Mouse (Mus musculus) midbrain, postnatal 0 days (tissue): ENCODE results near the gene Cgn. TPM values are rescaled to one million over a fixed set of nuclear protein-coding genes. Genes with fewer than 3 reads are reported as not detected.
"Not testable (repeated sequence)": the region's sequence is repeated elsewhere in the genome, so short reads cannot be mapped to it uniquely, and the experiment has no call there.

Experiments used
- ATAC-seq: fragments of 200-750 bp; cut with Nextera tagmentation; 2 replicates; pipeline ENCODE4 v1.8.0; 2017; ENCODE audit warnings: moderate number of reproducible peaks, mild to moderate bottlenecking, moderate TSS enrichment, moderate library complexity; ENCODE audit not compliant: low FRiP score
- DNase-seq: peaks from one replicate; pipeline ENCODE4 v3.0.0-alpha.2; 2015; ENCODE audit warnings: low spot score
- H3K27ac ChIP-seq: fragments of 300-500 bp; sonication (generic); 2 replicates; pipeline ENCODE4 v1.5.1; 2014; ENCODE audit warnings: low read depth, mild to moderate bottlenecking, low read length, mixed read lengths
- H3K27me3 ChIP-seq: fragments of 300-500 bp; sonication (generic); 2 replicates; pipeline ENCODE4 v1.6.1; 2014; ENCODE audit warnings: low read length, control low read depth, mixed read lengths; ENCODE audit not compliant: insufficient read depth
- H3K36me3 ChIP-seq: fragments of 300-500 bp; sonication (generic); 2 replicates; pipeline ENCODE4 v1.6.1; 2014; ENCODE audit warnings: low read length, control low read depth, mixed read lengths; ENCODE audit not compliant: insufficient read depth
- H3K4me1 ChIP-seq: fragments of 300-500 bp; sonication (generic); 2 replicates; pipeline ENCODE4 v1.6.1; 2014; ENCODE audit warnings: mild to moderate bottlenecking, control low read depth, antibody characterized with exemption, low read length, mixed read lengths; ENCODE audit not compliant: insufficient read depth
- H3K4me2 ChIP-seq: fragments of 300-500 bp; sonication (generic); 2 replicates; pipeline ENCODE4 v1.6.1; 2014; ENCODE audit warnings: low read depth, mild to moderate bottlenecking, low read length, mixed read lengths; ENCODE audit not compliant: poor library complexity, severe bottlenecking
- H3K4me3 ChIP-seq: fragments of 300-500 bp; sonication (generic); 2 replicates; pipeline ENCODE4 v1.5.1; 2014; ENCODE audit warnings: low read depth, mild to moderate bottlenecking, low read length, moderate library complexity
- H3K9ac ChIP-seq: fragments of 300-500 bp; sonication (generic); replicated peaks from 2 replicates; pipeline ENCODE4 v1.6.1; 2014; ENCODE audit warnings: mild to moderate bottlenecking, low read length, moderate library complexity, mixed read lengths; ENCODE audit not compliant: poor library complexity, severe bottlenecking
- H3K9me3 ChIP-seq: fragments of 300-500 bp; sonication (generic); 2 replicates; pipeline ENCODE4 v1.6.1; 2016; ENCODE audit warnings: low read length, control low read depth
- CTCF ChIP-seq: IDR thresholded peaks from 2 replicates; pipeline ENCODE4 v1.5.1; 2016; ENCODE audit warnings: antibody characterized with exemption, mild to moderate bottlenecking
- WGBS: fragments of 180-500 bp; shearing (Covaris S2); extraction: QIAGEN DNeasy Blood & Tissue Kit; methylation state at CpG from one replicate; pipeline ENCODE4 v1.1.7; 2014; 5-methylcytosine and 5-hydroxymethylcytosine counted together
- polyA plus RNA-seq: library from polyadenylated mRNA; unstranded; fragments of >200 nt; fragmentation: Nextera tagmentation; extraction: Ambion mirVana; gene quantifications from 2 replicates; pipeline ENCODE4 v1.2.1, GENCODE M21; 2015
- total RNA-seq: library from RNA; depleted of rRNA; stranded (reverse); fragments of >200 nt; gene quantifications from 2 replicates; pipeline ENCODE4 v1.2.3, GENCODE M21; 2014

Gene Cgn
- total and polyA plus RNA-seq, 2 experiments from 2014 or later = 12.4 to 13.6 TPM

DNA sequence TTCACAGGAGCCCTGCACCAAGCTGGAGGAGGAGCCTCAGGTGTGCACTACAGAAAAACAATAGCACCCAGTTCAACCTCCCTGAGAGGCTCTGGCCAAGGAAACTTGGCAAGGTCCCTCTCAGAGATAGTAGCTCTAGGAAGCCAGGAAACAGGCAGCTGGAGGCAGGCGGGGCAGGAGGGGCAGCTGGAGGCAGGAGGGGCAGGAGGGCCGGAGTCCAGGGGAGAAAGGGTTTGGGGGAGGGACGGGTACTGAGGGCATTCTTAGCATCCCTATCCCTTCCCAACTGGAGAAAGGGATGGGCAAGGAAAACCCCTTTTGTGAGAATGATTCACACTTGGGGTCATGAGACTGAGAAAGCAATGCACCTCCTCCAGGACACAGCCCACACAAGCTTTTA is 4.9 kb downstream of the Cgn start:
- Histone ChIP-seq H3K9me3 (no peaks in the 10 kb centered on the region), H3K9ac (no peak overlapping the region), H3K4me1 (no peaks in the 10 kb centered on the region; the same call in 1 of the 2 replicates), H3K27me3 (no peaks in the 10 kb centered on the region), H3K4me2 (no peak overlapping the region), H3K4me3 (no peak overlapping the region), H3K36me3 (peaks cover 17% of the 10 kb centered on the region), H3K27ac (no peak overlapping the region)
- ATAC-seq = no peak
- TF ChIP-seq CTCF = no peak
- DNase-seq = no peak
- 43% methylated on average over 3 of the region's 3 CpGs for WGBS

DNA sequence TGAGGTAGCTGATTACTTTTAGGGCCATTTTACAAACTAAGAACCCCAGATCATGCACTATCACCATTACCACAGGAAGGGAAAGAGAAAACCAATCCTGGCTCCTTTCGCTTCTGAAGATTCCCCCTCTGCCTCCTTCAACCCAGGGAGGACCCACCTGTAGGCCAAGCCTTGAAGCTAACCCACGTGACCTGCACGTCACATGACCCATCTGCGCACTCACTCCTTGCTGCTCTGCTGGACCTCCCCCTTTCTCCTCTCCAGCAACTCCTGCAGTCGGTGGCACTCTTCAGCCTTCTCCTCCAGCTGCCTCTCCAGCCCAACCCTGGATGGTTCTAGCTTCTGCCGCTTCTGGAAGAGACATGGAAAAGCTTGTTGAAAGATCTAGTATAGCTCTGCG is 10.4 kb downstream of the Cgn start:
- DNase-seq (no peak), ATAC-seq (no peak)
- Histone ChIP-seq H3K4me3 (no peak overlapping the region), H3K27me3 (no peaks in the 10 kb centered on the region), H3K9ac (no peak overlapping the region), H3K27ac (no peak overlapping the region), H3K9me3 (no peaks in the 10 kb centered on the region), H3K4me2 (no peak overlapping the region), H3K36me3 (peaks cover 42% of the 10 kb centered on the region), H3K4me1 (no peaks in the 10 kb centered on the region)
- no peak for TF ChIP-seq CTCF
- 95% methylated on average over 7 of the region's 7 CpGs for WGBS

DNA sequence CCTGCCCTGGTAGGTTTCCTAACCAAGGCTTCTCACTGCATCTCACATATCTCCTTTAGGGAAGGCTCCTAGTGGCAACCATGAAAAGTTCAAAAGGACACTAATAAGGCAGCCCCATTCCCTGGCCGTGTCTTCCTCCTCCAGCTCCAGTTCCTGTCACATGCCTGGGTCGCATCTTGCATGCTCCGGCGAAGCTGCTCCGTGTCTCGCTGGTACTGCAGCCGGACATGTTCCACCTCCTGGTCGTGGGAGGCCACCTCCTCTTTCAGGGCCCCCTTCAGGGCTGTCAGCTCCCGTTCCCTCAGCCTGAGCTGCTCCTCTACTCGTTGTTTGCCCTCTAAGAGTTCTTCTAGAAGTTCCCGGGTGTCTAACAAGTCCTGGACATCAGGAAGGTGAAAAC is 12.3 kb downstream of the Cgn start:
- no peak for TF ChIP-seq CTCF
- H3K9me3 ChIP-seq = no peaks in the 10 kb centered on the region
- no peak overlapping the region for H3K27ac ChIP-seq
- WGBS = 84% methylated on average over 11 of the region's 11 CpGs
- no peak overlapping the region for H3K4me2 ChIP-seq
- H3K36me3 ChIP-seq = peaks cover 40% of the 10 kb centered on the region
- no peak overlapping the region for H3K4me3 ChIP-seq
- H3K9ac ChIP-seq = no peak overlapping the region
- ATAC-seq (no peak), DNase-seq (no peak)
- H3K4me1 ChIP-seq = no peaks in the 10 kb centered on the region
- H3K27me3 ChIP-seq = no peaks in the 10 kb centered on the region

- not testable (repeated sequence) for DNase-seq, H3K9ac ChIP-seq, H3K4me1 ChIP-seq, H3K36me3 ChIP-seq, H3K27me3 ChIP-seq, H3K27ac ChIP-seq, H3K4me2 ChIP-seq, H3K9me3 ChIP-seq, H3K4me3 ChIP-seq, ATAC-seq
- WGBS = 69% methylated on average over 8 of the region's 8 CpGs
These were observed 20.8 kb downstream of the Cgn start for GRCm38 (mm10) chr3:94765456-94765855.

DNA sequence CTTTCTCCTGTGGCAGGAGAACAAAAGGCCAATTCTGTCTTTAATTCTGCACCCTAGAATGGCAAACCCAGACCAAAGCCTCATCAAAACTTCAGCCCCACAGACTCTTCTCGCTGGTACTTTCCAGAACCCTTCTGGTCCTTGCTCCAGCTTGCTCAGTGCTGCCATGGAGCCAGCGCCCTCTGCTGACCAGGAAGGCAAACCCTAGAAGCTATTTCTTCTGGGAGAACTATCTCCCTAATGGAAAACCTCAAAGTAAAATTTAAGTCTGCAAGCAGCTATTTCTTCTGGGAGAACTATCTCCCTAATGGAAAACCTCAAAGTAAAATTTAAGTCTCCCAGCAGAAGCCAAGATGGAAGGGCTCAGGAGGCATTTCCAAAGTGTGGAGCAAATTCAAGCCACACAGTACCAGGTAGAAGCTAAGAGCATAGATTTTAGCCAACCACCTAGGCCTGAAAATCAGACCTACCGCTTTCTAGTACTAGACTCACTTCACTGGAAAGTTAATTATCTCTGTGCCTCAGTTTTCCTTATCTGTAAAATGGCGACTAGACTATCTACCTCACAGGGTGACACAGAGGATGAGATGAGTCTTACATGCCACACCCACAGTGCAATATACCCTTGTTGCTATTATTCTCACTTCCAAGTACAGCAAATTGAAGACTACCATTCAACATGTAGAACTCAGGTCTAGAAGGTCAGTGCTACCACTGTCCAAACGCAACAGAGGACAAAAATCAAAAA is 21.6 kb downstream of the Cgn start:
- not testable (repeated sequence) for H3K36me3 ChIP-seq, H3K9me3 ChIP-seq, H3K9ac ChIP-seq, H3K4me1 ChIP-seq, H3K4me2 ChIP-seq, ATAC-seq, H3K4me3 ChIP-seq, DNase-seq, H3K27ac ChIP-seq, H3K27me3 ChIP-seq
- peak; percentile 31; the same call in 1 of the 2 replicates for TF ChIP-seq CTCF
- 94% methylated on average over 3 of the region's 5 CpGs for WGBS

- peak; percentile 50 for ATAC-seq
- H3K9ac ChIP-seq, DNase-seq, H3K9me3 ChIP-seq, H3K27me3 ChIP-seq, H3K4me2 ChIP-seq, H3K4me1 ChIP-seq, H3K27ac ChIP-seq, H3K4me3 ChIP-seq, H3K36me3 ChIP-seq: not testable (repeated sequence)
- 65% methylated on average over 3 of the region's 9 CpGs for WGBS
These were observed 27.9 kb downstream of the Cgn start for GRCm38 (mm10) chr3:94758427-94758826.

DNA sequence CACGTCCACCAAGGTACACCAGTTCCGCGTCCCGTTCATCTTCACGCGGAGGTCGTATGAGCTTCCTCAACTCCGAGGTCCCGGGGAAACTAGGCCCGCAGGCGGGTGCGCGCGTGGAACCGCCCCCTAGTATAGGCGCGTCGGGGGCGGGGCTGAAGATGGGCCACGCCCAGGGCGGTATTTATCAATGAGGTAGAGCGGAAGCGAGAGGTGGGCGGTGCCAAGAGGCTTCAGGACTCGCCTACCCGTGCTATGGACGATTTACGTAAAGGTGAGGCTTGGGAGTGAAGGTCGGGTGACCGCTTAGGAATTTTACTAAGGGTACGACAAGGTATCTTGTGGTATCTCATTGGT is 28.3 kb downstream of the Cgn start:
- not testable (repeated sequence) for H3K9me3 ChIP-seq, H3K27ac ChIP-seq, H3K36me3 ChIP-seq, H3K9ac ChIP-seq, DNase-seq, H3K4me1 ChIP-seq, H3K27me3 ChIP-seq
- peak; percentile 88 for ATAC-seq
- peak overlapping the region; percentile 25 for H3K4me3 ChIP-seq
- peak overlapping the region; percentile 30 for H3K4me2 ChIP-seq
- 0% methylated on average over 17 of the region's 31 CpGs for WGBS

DNA sequence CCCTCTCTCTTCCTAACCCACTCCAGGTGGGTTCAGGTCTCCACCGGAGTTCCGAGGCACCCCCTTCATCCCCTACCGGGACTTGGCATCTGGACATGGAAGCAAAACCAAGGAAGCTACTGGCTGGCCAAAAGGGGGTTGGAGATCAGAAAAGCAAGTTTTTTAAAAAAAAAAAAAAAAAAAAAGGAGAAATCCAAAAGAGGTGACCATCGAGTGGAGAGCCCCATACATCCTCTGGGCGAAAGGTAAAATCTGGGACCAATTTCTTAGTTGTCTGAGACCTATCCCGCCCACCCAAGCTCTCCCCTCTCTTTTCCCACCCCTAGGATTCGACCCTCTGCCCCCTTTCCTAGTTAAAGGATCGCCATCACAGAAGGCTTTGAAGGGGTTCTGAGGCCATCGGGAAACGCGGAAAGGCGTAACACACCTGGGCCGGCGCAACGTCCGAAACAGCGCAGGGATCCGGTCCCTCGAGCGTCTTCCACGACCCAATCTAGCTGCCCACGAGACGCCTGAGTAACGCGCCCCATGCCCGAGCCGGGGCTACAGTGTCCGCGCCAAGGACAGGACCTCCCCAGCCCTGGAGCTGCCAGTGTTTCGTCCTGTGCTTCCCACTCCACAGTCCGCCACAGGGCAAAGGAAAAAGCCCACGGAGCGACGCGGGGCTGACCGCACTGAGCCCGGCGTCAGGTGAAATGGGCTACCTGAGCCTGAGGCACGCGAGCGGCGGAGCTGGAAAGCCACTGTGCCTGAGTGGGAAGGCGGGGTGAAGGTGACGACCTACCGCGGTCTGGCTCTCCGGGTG is 28.8 kb downstream of the Cgn start:
- H3K36me3 ChIP-seq, H3K4me1 ChIP-seq, H3K9me3 ChIP-seq, DNase-seq, H3K27me3 ChIP-seq, H3K9ac ChIP-seq, H3K27ac ChIP-seq: not testable (repeated sequence)
- WGBS = 5% methylated on average over 21 of the region's 47 CpGs
- peak overlapping the region; percentile 54 for H3K4me2 ChIP-seq
- peak; percentile 74 for ATAC-seq
- H3K4me3 ChIP-seq = peak overlapping the region; percentile 33
